Mouse (Mus musculus) myocyte (in vitro differentiated cells): ENCODE data around the gene Setd7. TPM values are rescaled to one million over a fixed set of nuclear protein-coding genes. Genes with fewer than 3 reads are reported as not detected.

Experiments
- H3K27me3 ChIP-seq: one replicate; pipeline ENCODE4 v1.6.1; 2011; ENCODE audit not compliant: control insufficient read depth, insufficient read depth, insufficient read length
- H3K36me3 ChIP-seq: one replicate; pipeline ENCODE4 v1.6.1; 2011; ENCODE audit not compliant: control insufficient read depth, insufficient read depth
- H3K4me2 ChIP-seq: one replicate; pipeline ENCODE4 v1.6.1; 2011; ENCODE audit warnings: low read depth, control low read depth
- H3K4me3 ChIP-seq: one replicate; pipeline ENCODE4 v1.5.1; 2011; ENCODE audit warnings: mild to moderate bottlenecking, control low read depth, moderate library complexity
- H3K79me2 ChIP-seq: one replicate; pipeline ENCODE4 v1.6.1; 2011; ENCODE audit not compliant: control insufficient read depth, insufficient read depth
- H3ac ChIP-seq: one replicate; pipeline ENCODE4 v1.6.1; 2011; ENCODE audit not compliant: control insufficient read depth, insufficient read length
- CEBPB ChIP-seq: IDR thresholded peaks from 2 replicates; pipeline ENCODE4 v1.6.1; 2011; ENCODE audit warnings: mild to moderate bottlenecking, moderate library complexity; ENCODE audit not compliant: poor library complexity, insufficient read depth, severe bottlenecking
- E2F4 ChIP-seq: IDR thresholded peaks from one replicate; pipeline ENCODE4 v1.6.1; 2011; ENCODE audit warnings: mild to moderate bottlenecking, control low read depth, moderate library complexity; ENCODE audit not compliant: insufficient read depth
- MAX ChIP-seq: IDR thresholded peaks from one replicate; pipeline ENCODE4 v1.6.1; 2011; ENCODE audit warnings: low read depth, mild to moderate bottlenecking, control low read depth
- MYOD1 ChIP-seq, 3 experiments: IDR thresholded peaks; one replicate each; pipeline ENCODE4 v1.6.1; 2011; ENCODE audit warnings: control low read depth in 2 of 3, low read depth in 2 of 3, mild to moderate bottlenecking in 2 of 3, moderate library complexity in 1 of 3; ENCODE audit not compliant: insufficient read length in 2 of 3, control insufficient read depth in 1 of 3
- MYOG ChIP-seq, 3 experiments: IDR thresholded peaks; one replicate each; pipeline ENCODE4 v1.6.1; 2011; ENCODE audit warnings: control low read depth in 2 of 3, low read depth in 2 of 3, mild to moderate bottlenecking in 2 of 3; ENCODE audit not compliant: insufficient read length in 2 of 3, control insufficient read depth in 1 of 3, insufficient read depth in 1 of 3
- POLR2A ChIP-seq: IDR thresholded peaks from one replicate; pipeline ENCODE4 v1.6.1; 2011; ENCODE audit warnings: low read depth, mild to moderate bottlenecking, control low read depth, moderate library complexity; ENCODE audit not compliant: insufficient read length
- POLR2AphosphoS2 ChIP-seq: IDR thresholded peaks from one replicate; pipeline ENCODE4 v1.6.1; 2011; ENCODE audit warnings: low read depth, control low read depth; ENCODE audit not compliant: insufficient read length
- REST ChIP-seq: IDR thresholded peaks from one replicate; pipeline ENCODE4 v1.6.1; 2011; ENCODE audit warnings: mild to moderate bottlenecking, control low read depth, moderate library complexity; ENCODE audit not compliant: insufficient read depth, insufficient read length
- SRF ChIP-seq: IDR thresholded peaks from one replicate; pipeline ENCODE4 v1.6.1; 2011; ENCODE audit warnings: low read depth; ENCODE audit not compliant: control insufficient read depth, insufficient read length
- TCF12 ChIP-seq: IDR thresholded peaks from one replicate; pipeline ENCODE4 v1.6.1; 2011; ENCODE audit warnings: mild to moderate bottlenecking, control low read depth; ENCODE audit not compliant: poor library complexity, insufficient read depth, severe bottlenecking
- TCF3 ChIP-seq: IDR thresholded peaks from one replicate; pipeline ENCODE4 v1.6.1; 2011; ENCODE audit warnings: low read depth, control low read depth; ENCODE audit not compliant: insufficient read length
- USF1 ChIP-seq: IDR thresholded peaks from one replicate; pipeline ENCODE4 v1.6.1; 2011; ENCODE audit warnings: low read depth, mild to moderate bottlenecking, control low read depth, moderate library complexity
- polyA plus RNA-seq: library from polyadenylated mRNA; unstranded; fragments of >200 nt; fragmentation: generic; extraction: Trizol; gene quantifications from one replicate; pipeline ENCODE4 v1.2.1, GENCODE M21; 2012; ENCODE audit warnings: missing spikeins

Setd7 gene
- polyA plus RNA-seq, 1 experiment, result 11.8 TPM

- no peak for TF ChIP-seq CEBPB
- no peak for TF ChIP-seq MAX
- TF ChIP-seq SRF, result no peak
- TF ChIP-seq E2F4, result no peak
- no peak for TF ChIP-seq POLR2A
- no peak for TF ChIP-seq MYOD1 (IDR thresholded peaks at IDR 0.05; ENCODE audit: control insufficient read depth in 1 of 3, insufficient read length in 2 of 3, low read depth in 2 of 3)
- no peak for TF ChIP-seq MYOG (IDR thresholded peaks at IDR 0.05; ENCODE audit: control insufficient read depth in 1 of 3, insufficient read depth in 1 of 3, insufficient read length in 2 of 3, low read depth in 2 of 3)
- TF ChIP-seq REST, result no peak
- no peak for TF ChIP-seq USF1
- TF ChIP-seq TCF12, result no peak
- no peak for TF ChIP-seq TCF3
- no peak for TF ChIP-seq POLR2AphosphoS2
- H3K36me3 ChIP-seq, result peaks cover 7% of the 10 kb centered on the region
- H3K27me3 ChIP-seq, result no peaks in the 10 kb centered on the region
- H3K4me3 ChIP-seq, result no peak overlapping the region
- no peak overlapping the region for H3ac ChIP-seq
- H3K4me2 ChIP-seq, result no peak overlapping the region
- no peaks in the 10 kb centered on the region for H3K79me2 ChIP-seq
Measured at GRCm38 (mm10) chr3:51517878-51518762, 42.6 kb downstream of the Setd7 start.

- Histone ChIP-seq H3K4me3 (no peak overlapping the region), H3K36me3 (peaks cover 7% of the 10 kb centered on the region)
- no peak for TF ChIP-seq MYOG (IDR thresholded peaks at IDR 0.05; ENCODE audit: control insufficient read depth in 1 of 3, insufficient read depth in 1 of 3, insufficient read length in 2 of 3, low read depth in 2 of 3)
- no peak for TF ChIP-seq TCF3
- TF ChIP-seq CEBPB, result no peak
- TF ChIP-seq MYOD1 (IDR thresholded peaks at IDR 0.05; ENCODE audit: control insufficient read depth in 1 of 3, insufficient read length in 2 of 3, low read depth in 2 of 3), result no peak
- no peak for TF ChIP-seq MAX
- TF ChIP-seq SRF, result no peak
- no peak for TF ChIP-seq TCF12
- no peak for TF ChIP-seq POLR2A
- no peak for TF ChIP-seq E2F4
- no peak for TF ChIP-seq REST
- TF ChIP-seq POLR2AphosphoS2, result no peak
- no peak for TF ChIP-seq USF1
Measured at GRCm38 (mm10) chr3:51517467-51517866, 43.2 kb downstream of the Setd7 start.

DNA sequence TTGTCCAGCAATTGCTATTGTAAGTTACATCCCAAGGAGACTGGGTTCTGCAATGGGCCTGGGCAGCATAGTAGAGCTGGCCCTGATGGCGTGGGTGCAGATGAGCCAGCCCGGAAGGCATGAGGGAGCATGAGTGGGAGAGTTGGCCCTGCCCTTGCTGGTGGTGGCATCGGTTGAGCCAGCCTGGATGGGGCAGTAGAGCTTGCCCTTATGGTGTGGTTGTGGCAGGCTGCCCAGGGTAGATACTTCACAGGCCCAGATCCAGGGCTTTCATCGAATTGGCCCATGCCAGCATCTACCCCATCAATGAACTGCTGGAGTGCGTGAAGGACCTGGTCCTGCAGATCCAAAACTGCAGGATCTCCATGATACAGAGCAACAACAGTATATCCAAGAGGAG lies 48.7 kb downstream of the Setd7 start:
- H3K36me3 ChIP-seq, result no peaks in the 10 kb centered on the region
- H3K27me3 ChIP-seq, result no peaks in the 10 kb centered on the region
- H3K4me2 ChIP-seq, result no peak overlapping the region
- H3ac ChIP-seq, result no peak overlapping the region
- no peaks in the 10 kb centered on the region for H3K79me2 ChIP-seq
- no peak for TF ChIP-seq TCF12
- TF ChIP-seq POLR2A, result no peak
- no peak for TF ChIP-seq MAX
- TF ChIP-seq REST, result no peak
- TF ChIP-seq SRF, result no peak
- no peak for TF ChIP-seq TCF3
- no peak for TF ChIP-seq MYOG (IDR thresholded peaks at IDR 0.05; ENCODE audit: control insufficient read depth in 1 of 3, insufficient read depth in 1 of 3, insufficient read length in 2 of 3, low read depth in 2 of 3)
- TF ChIP-seq CEBPB, result no peak
- no peak for TF ChIP-seq USF1
- TF ChIP-seq E2F4, result no peak
- TF ChIP-seq MYOD1 (IDR thresholded peaks at IDR 0.05; ENCODE audit: control insufficient read depth in 1 of 3, insufficient read length in 2 of 3, low read depth in 2 of 3), result no peak
- TF ChIP-seq POLR2AphosphoS2, result no peak
- H3K4me3 ChIP-seq, result no peak overlapping the region

More at GRCm38 (mm10) chr3:51517467-51517866, 43.2 kb downstream of the Setd7 start:
- Histone ChIP-seq H3K4me2 (no peak overlapping the region), H3K79me2 (no peaks in the 10 kb centered on the region), H3ac (no peak overlapping the region), H3K27me3 (no peaks in the 10 kb centered on the region)

DNA sequence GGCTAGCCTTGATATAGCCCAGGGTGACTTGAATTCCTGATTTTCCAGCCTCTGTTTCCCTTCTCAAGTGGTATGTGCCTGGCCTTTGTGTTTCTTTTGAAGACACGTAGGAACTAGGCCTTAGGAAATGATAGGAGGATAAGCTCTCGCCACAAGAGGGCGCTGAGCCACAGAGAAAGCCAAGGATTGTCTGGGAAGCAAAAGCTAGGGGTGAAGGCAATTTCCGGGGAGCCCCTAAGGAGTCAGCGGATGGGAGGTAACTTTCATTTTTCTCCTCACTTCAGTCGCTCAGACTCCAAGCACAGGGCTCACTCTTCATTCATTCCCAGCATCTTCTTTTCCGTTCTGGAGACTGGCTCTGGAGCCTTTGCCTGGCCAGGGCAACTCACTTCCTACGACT lies 49.8 kb downstream of the Setd7 start:
- Histone ChIP-seq H3K79me2 (no peaks in the 10 kb centered on the region), H3K27me3 (no peaks in the 10 kb centered on the region), H3K4me3 (peak overlapping the region; percentile 3), H3K36me3 (no peaks in the 10 kb centered on the region), H3K4me2 (peak overlapping the region; percentile 60), H3ac (no peak overlapping the region)
- TF ChIP-seq MAX (no peak), TCF3 (no peak), SRF (no peak), MYOG (IDR thresholded peaks at IDR 0.05; ENCODE audit: control insufficient read depth in 1 of 3, insufficient read depth in 1 of 3, insufficient read length in 2 of 3, low read depth in 2 of 3) (no peak), MYOD1 (IDR thresholded peaks at IDR 0.05; ENCODE audit: control insufficient read depth in 1 of 3, insufficient read length in 2 of 3, low read depth in 2 of 3) (no peak), TCF12 (no peak), POLR2AphosphoS2 (no peak), POLR2A (no peak), CEBPB (no peak), USF1 (no peak), REST (no peak), E2F4 (no peak)
